Mouse (Mus musculus) lung, postnatal 0 days (tissue): Measurements from ENCODE around the gene Chmp4b. TPM values are rescaled to one million over a fixed set of nuclear protein-coding genes. Genes with fewer than 3 reads are reported as not detected.

Experiments used
- ATAC-seq: fragments of 200-750 bp; cut with Nextera tagmentation; 2 replicates; pipeline ENCODE4 v1.8.0; 2017; ENCODE audit warnings: moderate library complexity
- DNase-seq: peaks from one replicate; pipeline ENCODE4 v3.0.0-alpha.2; 2016; ENCODE audit warnings: low spot score
- H3K27ac ChIP-seq: fragments of 300-500 bp; sonication (generic); 2 replicates; pipeline ENCODE4 v1.5.1; 2014; ENCODE audit warnings: antibody characterized with exemption, mild to moderate bottlenecking, low read length, mixed read lengths
- H3K27me3 ChIP-seq: fragments of 300-500 bp; sonication (generic); replicated peaks from 2 replicates; pipeline ENCODE4 v1.6.1; 2014; ENCODE audit warnings: low read length, mixed read lengths; ENCODE audit not compliant: insufficient read depth
- H3K36me3 ChIP-seq: fragments of 300-500 bp; sonication (generic); 2 replicates; pipeline ENCODE4 v1.6.1; 2014; ENCODE audit warnings: low read length, mixed read lengths; ENCODE audit not compliant: insufficient read depth
- H3K4me1 ChIP-seq: fragments of 300-500 bp; sonication (generic); 2 replicates; pipeline ENCODE4 v1.6.1; 2014; ENCODE audit warnings: antibody characterized with exemption, low read depth, low read length, mixed read lengths; ENCODE audit not compliant: insufficient read depth
- H3K4me2 ChIP-seq: fragments of 300-500 bp; sonication (generic); replicated peaks from 2 replicates; pipeline ENCODE4 v1.6.1; 2014; ENCODE audit warnings: low read depth, mild to moderate bottlenecking, low read length, moderate library complexity, mixed read lengths
- H3K4me3 ChIP-seq: fragments of 300-500 bp; sonication (generic); 2 replicates; pipeline ENCODE4 v1.5.1; 2014; ENCODE audit warnings: low read depth, low read length
- H3K9ac ChIP-seq: fragments of 300-500 bp; sonication (generic); replicated peaks from 2 replicates; pipeline ENCODE4 v1.6.1; 2014; ENCODE audit warnings: low read depth, mild to moderate bottlenecking
- H3K9me3 ChIP-seq: fragments of 300-500 bp; sonication (generic); 2 replicates; pipeline ENCODE4 v1.6.1; 2016; ENCODE audit warnings: low read length, mixed read lengths
- CTCF ChIP-seq: IDR thresholded peaks from 2 replicates; pipeline ENCODE4 v1.5.1; 2016; ENCODE audit warnings: antibody characterized with exemption, mild to moderate bottlenecking
- EP300 ChIP-seq: IDR thresholded peaks from 2 replicates; pipeline ENCODE4 v1.6.1; 2016; ENCODE audit warnings: antibody characterized with exemption, mild to moderate bottlenecking, control low read depth
- WGBS: fragments of 180-500 bp; shearing (Covaris S2); extraction: QIAGEN DNeasy Blood & Tissue Kit; methylation state at CpG from one replicate; pipeline ENCODE4 v1.1.7; 2014; 5-methylcytosine and 5-hydroxymethylcytosine counted together
- polyA plus RNA-seq: library from polyadenylated mRNA; unstranded; fragments of >200 nt; fragmentation: Nextera tagmentation; extraction: Ambion mirVana; gene quantifications from 2 replicates; pipeline ENCODE4 v1.2.1, GENCODE M21; 2015

The Chmp4b gene
- 33.1 and 33.7 TPM in 2 replicates for polyA plus RNA-seq

- H3K27ac ChIP-seq = peak within 1 kb of the TSS; percentile 57
- WGBS = 41% methylated on average over 8 of the region's 8 CpGs
- H3K9me3 ChIP-seq = no peaks in the 10 kb centered on the region
- H3K4me2 ChIP-seq = no peak within 1 kb of the TSS
- H3K27me3 ChIP-seq = no peaks in the 10 kb centered on the region
- DNase-seq = peak; percentile 74
- H3K36me3 ChIP-seq = no peaks in the 10 kb centered on the region
- no peak within 1 kb of the TSS for H3K4me3 ChIP-seq
- TF ChIP-seq EP300 (no peak), CTCF (no peak)
- H3K9ac ChIP-seq = no peak within 1 kb of the TSS
- H3K4me1 ChIP-seq = no peaks in the 10 kb centered on the region
- ATAC-seq = peak; percentile 63
Measured at GRCm38 (mm10) chr2:154651363-154651762, at the start of gene Chmp4b. Gene Chmp4b, plus strand, starts transcription at chr2:154651705.

DNA sequence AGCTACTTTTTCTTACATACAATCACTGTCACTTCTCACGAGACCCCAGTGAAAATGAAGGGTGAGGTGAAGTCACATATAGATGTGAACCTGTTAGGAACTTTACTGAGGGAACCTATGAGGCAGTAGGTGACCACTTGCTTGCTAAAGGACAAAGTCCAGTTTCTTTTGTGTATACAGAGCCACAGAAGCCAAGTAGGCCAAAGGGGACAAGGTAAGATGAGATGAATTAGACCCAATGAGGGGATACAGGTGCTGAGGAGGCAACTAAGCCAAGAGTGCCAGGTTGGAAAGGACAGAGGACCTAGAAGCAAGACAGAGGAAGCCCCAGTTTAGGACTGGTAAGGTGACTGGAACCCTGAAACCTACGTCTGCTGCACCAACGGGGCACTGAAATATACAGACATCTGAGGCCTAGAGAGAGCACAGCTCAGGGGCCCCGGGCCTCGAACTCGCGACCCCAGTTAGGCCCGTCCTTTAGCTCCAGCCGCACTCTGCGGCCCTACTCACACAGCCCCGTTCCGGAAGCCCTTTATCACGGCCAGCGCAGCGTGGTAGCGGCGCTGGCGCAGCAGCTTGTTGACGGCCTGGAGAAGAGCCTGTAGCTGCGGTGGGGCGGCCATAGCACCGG is 48.4 kb upstream of the Chmp4b start:
- H3K9me3 ChIP-seq = no peaks in the 10 kb centered on the region
- peak overlapping the region; percentile 87 for H3K27ac ChIP-seq
- H3K4me3 ChIP-seq = peak overlapping the region; percentile 72
- DNase-seq (peak; percentile 31), ATAC-seq (no peak)
- H3K36me3 ChIP-seq = no peaks in the 10 kb centered on the region
- H3K4me2 ChIP-seq = peak overlapping the region; percentile 73
- peaks cover 3% of the 10 kb centered on the region; the same call in 1 of the 2 replicates for H3K4me1 ChIP-seq
- WGBS = 19% methylated on average over 22 of the region's 22 CpGs
- H3K27me3 ChIP-seq = no peaks in the 10 kb centered on the region
- H3K9ac ChIP-seq = peak overlapping the region; percentile 82
- TF ChIP-seq EP300 (no peak), CTCF (no peak)

DNA sequence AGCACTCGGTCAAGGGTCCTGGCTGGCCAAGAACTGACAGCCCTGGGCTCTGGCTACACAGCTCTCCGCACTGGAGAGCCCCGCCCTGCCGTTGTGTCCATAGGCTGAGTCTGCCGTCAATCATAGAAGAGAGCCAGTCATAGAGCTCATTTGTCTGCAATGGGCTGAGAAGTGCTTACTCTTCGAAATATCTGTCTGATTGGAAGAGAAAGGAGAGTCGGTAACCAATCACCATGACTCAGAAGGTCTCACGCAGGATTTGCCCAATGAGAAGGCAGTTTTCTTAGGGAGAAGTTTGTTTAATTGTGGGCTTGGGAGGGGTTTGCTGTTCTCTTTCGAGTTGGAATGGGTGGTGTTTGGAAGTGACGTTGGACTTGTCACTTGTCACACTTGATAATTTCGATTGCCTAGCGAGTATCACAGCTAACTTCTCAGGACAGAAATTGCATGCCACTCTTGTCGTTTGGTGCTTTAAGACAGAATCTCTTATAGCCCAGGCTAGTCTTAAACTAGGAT is 47.8 kb upstream of the Chmp4b start, which contains the start of gene Pxmp4:
Gene Pxmp4 (minus strand): TSS at position 71 of the 516 bp plus-strand sequence.
- Histone ChIP-seq H3K9me3 (no peaks in the 10 kb centered on the region), H3K4me3 (peak within 1 kb of the TSS; percentile 72), H3K36me3 (no peaks in the 10 kb centered on the region), H3K4me2 (peak within 1 kb of the TSS; percentile 73), H3K4me1 (peaks cover 3% of the 10 kb centered on the region; the same call in 1 of the 2 replicates), H3K9ac (peak within 1 kb of the TSS; percentile 82), H3K27ac (peak within 1 kb of the TSS; percentile 87), H3K27me3 (no peaks in the 10 kb centered on the region)
- under 1% methylated on average over 13 of the region's 13 CpGs for WGBS
- TF ChIP-seq EP300 (0 out of 2 replicates have a peak, but pooled peaks have one; percentile 38), CTCF (no peak)
- ATAC-seq (peak; percentile 100), DNase-seq (peak; percentile 99)

DNA sequence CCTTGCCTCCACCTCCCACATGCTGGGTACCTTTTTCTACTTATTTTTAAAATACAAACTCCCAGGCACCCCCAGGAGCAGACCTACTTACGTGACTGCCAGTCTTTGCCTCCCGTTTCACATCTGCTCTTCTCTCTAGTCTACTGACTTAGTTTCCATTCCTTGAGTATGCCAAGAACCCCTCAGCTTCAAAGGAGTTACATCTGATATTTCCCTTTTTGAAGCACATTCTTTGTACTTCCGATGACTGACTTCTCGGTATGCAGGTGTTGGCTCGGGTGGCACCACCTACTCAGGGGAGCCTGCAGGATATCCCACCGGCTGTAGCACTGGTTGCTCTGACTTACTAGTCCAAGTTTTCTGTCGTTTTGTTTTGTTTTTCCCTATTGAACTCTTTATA is 47.3 kb upstream of the Chmp4b start:
- no peaks in the 10 kb centered on the region for H3K27me3 ChIP-seq
- DNase-seq (peak; percentile 35), ATAC-seq (no peak)
- peak overlapping the region; percentile 34 for H3K27ac ChIP-seq
- no peak for TF ChIP-seq EP300
- TF ChIP-seq CTCF = no peak
- H3K36me3 ChIP-seq = no peaks in the 10 kb centered on the region
- H3K9me3 ChIP-seq = no peaks in the 10 kb centered on the region
- WGBS = 18% methylated on average over 7 of the region's 7 CpGs
- H3K4me1 ChIP-seq = peaks cover 3% of the 10 kb centered on the region; the same call in 1 of the 2 replicates
- H3K4me2 ChIP-seq = peak overlapping the region; percentile 73
- peak overlapping the region; percentile 27 for H3K4me3 ChIP-seq
- 0 out of 2 replicates have a peak overlapping the region, but pooled peaks have one; percentile 13 for H3K9ac ChIP-seq

GRCm38 (mm10) chr2:154606965-154607364 is 44.5 kb upstream of the Chmp4b start:
- DNase-seq (no peak), ATAC-seq (no peak)
- TF ChIP-seq CTCF = no peak
- TF ChIP-seq EP300 = no peak
- no peak overlapping the region for H3K4me2 ChIP-seq
- H3K9me3 ChIP-seq = no peaks in the 10 kb centered on the region
- peaks cover 3% of the 10 kb centered on the region; the same call in 1 of the 2 replicates for H3K4me1 ChIP-seq
- no peak overlapping the region for H3K27ac ChIP-seq
- no peaks in the 10 kb centered on the region for H3K36me3 ChIP-seq
- H3K4me3 ChIP-seq = no peak overlapping the region
- WGBS = 70% methylated on average over 1 of the region's 1 CpGs
- no peak overlapping the region for H3K9ac ChIP-seq
- no peaks in the 10 kb centered on the region for H3K27me3 ChIP-seq

GRCm38 (mm10) chr2:154609050-154609767 is 42.3 kb upstream of the Chmp4b start:
- DNase-seq (no peak), ATAC-seq (no peak)
- Histone ChIP-seq H3K9ac (no peak overlapping the region), H3K27ac (no peak overlapping the region), H3K4me2 (no peak overlapping the region), H3K36me3 (no peaks in the 10 kb centered on the region), H3K27me3 (no peaks in the 10 kb centered on the region), H3K9me3 (no peaks in the 10 kb centered on the region), H3K4me3 (no peak overlapping the region), H3K4me1 (peaks cover 3% of the 10 kb centered on the region; the same call in 1 of the 2 replicates)
- 54% methylated on average over 10 of the region's 10 CpGs for WGBS
- TF ChIP-seq EP300 = no peak
